ENCODE assay signal across 23 mouse cellular contexts in genomic region chr14:21173973-21174745, GRCm38 (mm10).
"Had no signal": no experiment of that assay in that cellular context is flagged by ENCODE, and none has a peak within 500 bp of the region (broad histone marks: within the 10 kb centered on the region; RNA-seq: fewer than 3 reads in every experiment).

No protein-coding gene starts in this region.

- DNase-seq: kidney, adult 2 months; kidney, postnatal 36 days; left cerebral cortex, postnatal 4 days; lung, adult 2 months; lung, postnatal 14 days; retina, postnatal 1 day; right cerebral cortex, postnatal 25 days; spleen, adult 18-20 months; thymus, adult 18-20 months; thymus, postnatal 14 days; thymus, postnatal 4 days had no signal

- H3K27ac ChIP-seq: kidney, postnatal 0 days; limb, embryonic 12.5 days; limb, embryonic 15.5 days; liver, embryonic 12.5 days; macrophage; midbrain, embryonic 12.5 days; neural tube, embryonic 13.5 days; stomach, embryonic 15.5 days had no signal

- H3K4me3 ChIP-seq: limb, embryonic 12.5 days; limb, embryonic 15.5 days; liver, embryonic 12.5 days; megakaryocyte, embryonic 14.5 days; midbrain, embryonic 12.5 days; myocyte; neural tube, embryonic 13.5 days; stomach, embryonic 15.5 days had no signal

- H3K36me3 ChIP-seq: limb, embryonic 12.5 days; limb, embryonic 15.5 days; midbrain, embryonic 12.5 days; neural tube, embryonic 13.5 days; stomach, embryonic 15.5 days had no signal

- H3K4me2 ChIP-seq: limb, embryonic 12.5 days; limb, embryonic 15.5 days; liver, embryonic 12.5 days; midbrain, embryonic 12.5 days; neural tube, embryonic 13.5 days; stomach, embryonic 15.5 days had no signal

- H3K9ac ChIP-seq: limb, embryonic 12.5 days; limb, embryonic 15.5 days; liver, embryonic 12.5 days; midbrain, embryonic 12.5 days; neural tube, embryonic 13.5 days; stomach, embryonic 15.5 days had no signal

- H3K9me3 ChIP-seq: limb, embryonic 12.5 days; limb, embryonic 15.5 days; liver, embryonic 12.5 days; megakaryocyte, embryonic 14.5 days; midbrain, embryonic 12.5 days; neural tube, embryonic 13.5 days; stomach, embryonic 15.5 days had no signal

- H3K4me1 ChIP-seq: limb, embryonic 12.5 days; limb, embryonic 15.5 days; liver, embryonic 12.5 days; midbrain, embryonic 12.5 days; neural tube, embryonic 13.5 days; stomach, embryonic 15.5 days had no signal

- H3K27me3 ChIP-seq: limb, embryonic 12.5 days; limb, embryonic 15.5 days; liver, embryonic 12.5 days; megakaryocyte, embryonic 14.5 days; midbrain, embryonic 12.5 days; neural tube, embryonic 13.5 days; stomach, embryonic 15.5 days had no signal

- ATAC-seq: intestine, postnatal 0 days; liver, embryonic 12.5 days; midbrain, embryonic 16.5 days had no signal
